Mouse (Mus musculus): ENCODE measurements at regions not wholly inside any gene's neighbourhood (a gene's known extent, or its start where the extent isn't known, plus 50 kb on each side); places are given as distances from the start of the nearest gene placed in this dataset.

DNA sequence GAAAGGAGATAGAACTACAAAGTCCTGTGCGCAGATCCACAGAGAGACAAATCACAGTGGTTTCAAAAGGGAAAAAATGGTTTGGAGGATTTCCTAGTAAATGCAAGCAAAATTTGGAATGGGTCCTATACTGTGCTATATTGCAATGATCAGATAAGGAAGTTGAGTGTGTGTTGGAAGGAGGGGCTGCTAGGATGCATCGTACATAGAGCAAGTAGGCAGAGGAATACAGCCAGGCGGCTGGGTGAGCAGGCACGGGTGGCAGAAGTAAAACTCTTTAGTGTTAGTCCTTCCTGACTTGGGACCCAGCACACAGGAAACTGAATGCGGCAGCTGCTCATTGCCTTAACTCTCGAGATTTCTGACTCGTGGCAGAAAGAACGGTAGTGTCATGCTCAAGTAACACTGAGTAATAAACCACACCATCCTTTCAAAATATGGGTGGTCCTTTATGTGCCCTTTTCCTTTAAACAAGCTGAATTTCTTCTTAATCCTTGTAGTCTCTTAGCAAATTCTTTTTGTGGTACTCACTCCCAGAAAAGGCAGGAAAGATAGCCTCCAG lies 87.0 kb upstream of the Itprid2 start:
- DNase-seq, result no peak

DNA sequence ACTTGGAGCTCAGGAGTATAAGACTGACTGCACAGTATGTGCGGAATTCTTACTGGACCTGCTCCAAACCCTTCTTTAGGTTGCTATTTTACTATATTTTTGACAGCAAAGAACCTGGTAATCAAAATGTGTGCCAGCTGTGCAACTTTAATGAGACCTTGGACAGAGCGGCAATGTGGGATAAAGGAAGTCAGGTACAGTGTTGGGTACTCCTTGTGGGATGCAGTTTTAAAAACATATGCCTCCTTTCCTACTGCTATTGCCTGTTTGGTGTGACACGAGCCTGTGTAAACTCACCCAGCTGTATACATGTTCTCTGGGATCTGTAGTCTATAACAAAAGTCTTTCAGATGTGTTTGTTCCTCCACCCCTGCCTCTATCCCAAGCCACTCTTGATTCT lies 85.4 kb upstream of the Itprid2 start:
- no peak for DNase-seq

DNA sequence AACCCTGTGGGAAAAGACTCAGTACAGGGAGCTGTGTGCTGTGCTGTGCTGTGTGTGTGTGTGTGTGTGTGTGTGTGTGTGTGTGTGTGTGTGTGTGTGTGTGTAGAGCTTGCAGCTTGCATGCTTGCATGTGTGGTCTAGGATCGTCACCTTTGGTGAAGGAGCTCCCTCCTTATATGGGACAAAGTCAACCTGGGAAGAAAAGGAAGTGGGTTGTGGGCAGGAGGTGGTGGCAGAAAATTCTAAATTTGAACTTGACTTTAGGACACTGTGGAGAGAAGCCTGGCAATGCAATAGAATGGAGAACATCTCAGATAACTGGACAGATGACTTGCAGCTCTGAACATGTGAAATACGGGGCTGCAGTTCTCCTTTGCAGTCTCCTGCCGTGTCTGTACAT lies 84.7 kb upstream of the Itprid2 start:
- no peak for DNase-seq

DNA sequence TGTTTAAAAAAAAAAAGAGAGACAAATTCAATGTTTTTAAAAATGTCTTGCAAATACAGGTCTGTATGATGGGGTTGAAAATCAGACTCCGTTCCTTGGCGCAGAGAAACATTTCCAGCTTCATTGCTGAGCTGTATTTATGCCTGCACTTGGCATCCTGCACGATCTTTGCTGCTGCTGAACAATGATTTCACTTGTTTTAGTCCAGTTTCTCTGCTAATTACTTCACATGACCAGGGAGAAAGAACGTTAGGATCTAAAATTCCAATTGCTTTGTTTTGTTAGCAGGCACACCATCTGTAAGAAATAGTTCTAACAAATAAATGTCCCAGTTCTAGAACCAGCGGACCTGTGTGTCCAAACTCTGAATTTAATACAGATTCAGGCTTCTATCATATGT lies 82.7 kb upstream of the Itprid2 start:
- no peak for DNase-seq

DNA sequence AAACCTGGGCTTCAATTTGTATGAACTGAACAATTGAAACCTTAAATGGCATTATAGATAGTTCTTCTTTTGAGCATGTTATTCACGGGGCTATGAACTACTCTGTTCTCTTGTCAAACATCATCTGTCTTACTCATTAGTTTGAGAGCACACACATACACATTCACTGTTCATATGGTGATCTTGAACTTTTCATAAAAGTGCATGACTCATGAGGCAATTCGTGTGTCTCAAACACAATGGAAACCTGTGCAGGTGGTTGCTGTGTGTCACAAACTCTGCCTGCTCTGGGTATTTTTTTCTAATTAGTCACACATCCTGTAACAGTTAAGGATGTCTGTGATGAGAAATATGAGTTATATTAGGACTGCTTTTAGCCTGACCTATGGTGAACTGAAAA lies 79.8 kb upstream of the Itprid2 start:
- DNase-seq, result no peak

DNA sequence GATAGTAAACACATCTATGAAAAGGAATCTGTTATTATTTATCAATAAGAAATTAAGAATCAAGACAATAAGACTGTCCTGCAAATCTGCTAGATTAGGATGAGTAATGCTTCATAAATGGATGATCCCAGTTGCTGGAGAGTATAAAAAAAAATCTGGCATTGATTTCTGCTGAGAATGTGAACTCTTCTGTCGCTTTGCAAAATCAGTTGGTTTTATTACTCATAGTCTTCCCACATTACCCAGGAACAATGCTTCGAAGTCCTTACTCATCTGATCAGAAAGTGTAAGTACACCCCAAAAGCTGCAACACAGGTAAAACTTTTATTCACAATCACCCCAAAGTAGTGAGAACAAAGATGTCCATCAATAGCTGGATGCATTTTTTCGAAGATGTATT lies 77.8 kb upstream of the Itprid2 start:
- no peak for DNase-seq

DNA sequence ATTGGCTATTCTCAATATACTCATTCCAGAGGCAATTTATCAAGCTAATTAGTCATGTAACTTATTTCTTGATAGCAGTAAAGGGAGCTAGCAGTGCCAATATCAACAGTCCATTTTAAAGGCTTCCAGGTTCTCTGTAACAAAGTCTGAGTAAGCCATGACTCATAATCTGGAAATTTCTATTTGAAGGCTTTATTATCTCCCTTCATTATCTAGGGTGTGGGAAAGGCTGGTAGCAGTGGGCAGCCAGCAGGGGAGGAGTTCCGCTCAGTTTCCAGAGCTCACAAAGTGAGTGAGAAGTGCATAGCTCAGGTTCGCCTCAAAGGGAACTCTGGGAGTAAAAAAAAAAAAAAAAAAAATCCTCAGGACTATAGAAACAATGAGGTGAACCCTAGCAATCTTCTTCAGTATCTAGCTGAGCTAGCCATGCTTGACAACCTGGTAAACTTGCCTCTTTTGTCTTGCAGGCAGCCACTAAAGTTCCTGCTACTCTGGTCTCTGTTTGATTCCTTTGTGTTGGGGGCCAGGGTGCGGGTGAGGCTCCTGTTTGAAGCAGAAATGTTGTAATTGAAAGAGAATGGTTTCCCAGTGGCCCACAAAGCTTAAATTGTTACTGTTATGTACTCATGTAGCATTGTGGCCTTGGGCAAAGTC lies 68.7 kb upstream of the Itprid2 start:
- DNase-seq, result no peak

DNA sequence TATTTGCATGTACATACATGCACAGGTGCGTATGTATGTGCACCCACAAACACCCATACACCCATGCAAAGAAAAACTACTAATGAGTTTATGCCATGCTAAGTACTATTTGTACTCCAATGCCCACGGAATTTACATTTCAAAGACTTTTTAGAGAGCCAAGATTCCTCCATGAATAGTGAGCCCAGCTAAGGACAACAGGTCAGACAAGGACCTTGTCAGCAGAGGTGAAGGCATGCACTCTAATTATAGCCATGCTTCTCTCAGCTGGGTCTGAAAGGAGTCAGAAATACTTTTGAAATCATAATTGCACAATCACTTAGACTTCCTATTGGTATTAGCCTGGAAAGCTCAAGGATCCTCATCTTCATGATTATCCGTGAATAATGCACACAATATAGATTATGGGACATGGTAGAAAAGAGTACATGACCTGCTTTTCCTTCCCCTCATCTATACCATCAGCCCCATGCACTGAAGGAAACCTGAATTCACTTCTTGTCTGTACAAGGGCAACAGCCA lies 67.7 kb upstream of the Itprid2 start:
- no peak for DNase-seq

DNA sequence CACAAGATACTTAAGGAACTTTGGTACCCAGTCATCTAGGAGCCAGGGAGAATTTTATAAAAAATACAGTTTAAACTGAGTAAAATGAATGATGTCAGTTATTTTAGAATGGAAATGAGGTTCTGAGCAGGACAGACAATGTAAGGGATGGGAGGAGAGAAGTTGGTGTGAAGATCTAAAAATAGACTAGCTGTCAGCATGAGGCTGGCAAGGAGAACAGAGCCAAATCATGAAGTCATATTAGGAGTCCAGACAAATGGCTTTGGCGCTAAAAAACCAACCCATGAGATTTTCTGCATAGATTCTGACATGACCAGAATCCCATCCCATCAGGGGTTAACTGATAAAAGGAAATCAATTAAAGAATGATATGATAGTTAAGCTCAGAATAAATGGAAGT lies 65.5 kb upstream of the Itprid2 start:
- peak; percentile 18 to 44 for DNase-seq

DNA sequence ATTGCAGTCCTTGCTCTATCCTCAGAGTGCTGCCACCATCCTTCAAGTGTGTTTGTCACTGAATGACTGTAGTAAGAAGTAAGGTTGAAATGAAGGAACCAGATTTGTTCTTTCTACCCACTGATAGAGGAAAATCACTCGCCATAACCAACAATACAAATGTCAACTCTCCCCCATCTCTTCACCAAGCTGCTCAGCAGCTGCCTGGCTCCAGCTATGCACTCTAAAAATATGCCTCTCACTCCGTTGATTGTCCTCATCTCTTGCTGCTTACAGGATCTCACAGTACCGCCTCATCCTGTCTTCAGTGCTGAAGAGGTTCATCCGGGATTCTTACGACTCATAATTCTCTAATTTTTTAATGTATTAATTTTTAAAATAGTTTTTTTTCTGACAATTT lies 63.2 kb upstream of the Itprid2 start:
- no peak for DNase-seq

DNA sequence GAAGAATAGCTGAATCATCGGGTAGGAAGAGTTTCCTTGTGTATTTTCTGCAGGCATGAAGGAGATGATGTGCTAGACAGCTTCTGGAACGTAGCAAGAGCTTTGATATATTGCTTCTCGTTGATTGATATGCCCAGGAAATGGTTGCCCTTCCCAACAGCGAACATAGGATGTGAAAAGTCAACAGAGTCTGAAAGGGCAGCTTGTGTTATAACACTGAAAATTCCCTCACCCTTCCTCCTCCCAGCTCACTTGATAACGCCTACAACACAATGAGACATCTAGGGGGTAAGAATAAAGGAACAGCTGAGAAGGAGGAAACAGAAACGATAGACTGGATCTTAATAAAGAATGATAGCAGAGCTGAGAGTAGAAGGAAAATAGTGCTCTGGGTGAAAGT lies 60.1 kb upstream of the Itprid2 start:
- DNase-seq, result no peak

DNA sequence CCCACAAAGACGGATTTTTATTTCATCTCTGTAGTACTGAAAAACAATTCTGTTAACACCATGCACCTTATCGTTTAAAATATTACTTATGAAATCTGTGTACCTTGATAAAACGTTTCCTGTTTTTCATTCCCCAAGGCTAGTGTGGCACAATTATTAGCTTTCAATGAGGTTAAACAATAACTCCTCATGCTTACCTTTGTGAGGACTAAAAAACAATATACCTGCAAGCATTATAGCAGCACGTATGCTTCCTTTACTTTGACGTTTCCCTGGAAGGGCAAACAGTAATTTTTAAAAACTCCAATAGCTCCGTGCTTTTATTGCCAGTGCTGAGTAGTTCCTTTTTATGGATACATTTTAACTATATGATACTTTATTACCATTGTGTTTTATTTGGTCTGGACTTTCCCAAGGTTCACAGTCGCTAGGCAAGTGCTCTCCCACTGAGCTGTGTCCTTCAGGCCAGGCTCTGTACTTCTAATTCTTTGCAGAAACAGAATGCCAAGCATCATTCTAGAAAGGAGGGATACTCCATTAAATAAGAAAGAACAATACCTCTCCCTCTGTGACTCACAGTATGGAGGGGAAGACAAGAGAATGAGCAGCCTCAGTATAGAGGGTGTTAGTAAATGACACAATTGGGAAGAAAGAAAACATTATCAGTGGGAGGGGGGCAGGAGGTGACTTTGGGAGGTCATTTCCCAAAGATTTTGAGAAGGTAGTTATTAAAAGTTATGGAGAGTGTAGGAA lies 50.0 kb upstream of the Itprid2 start:
- no peak for DNase-seq
